Mouse (Mus musculus) CH12.LX (cell line): ENCODE results near the gene Syne3. TPM values are rescaled to one million over a fixed set of nuclear protein-coding genes. Genes with fewer than 3 reads are reported as not detected.

Experiments
- DNase-seq: peaks from one replicate; pipeline ENCODE4 v3.0.0-alpha.2; 2013; ENCODE audit errors: extremely low read depth
- H3K27ac ChIP-seq: 2 replicates; pipeline ENCODE4 v1.5.1; 2012; ENCODE audit warnings: low read depth, mild to moderate bottlenecking, control low read depth, moderate library complexity; ENCODE audit not compliant: insufficient read depth
- H3K27me3 ChIP-seq: replicated peaks from 2 replicates; pipeline ENCODE3; 2012; ENCODE audit warnings: inconsistent platforms
- H3K36me3 ChIP-seq, 2 experiments: replicated peaks in 1 of 2; 2 replicates each; pipeline versions ENCODE3 to v1.6.1; 2012; ENCODE audit warnings: inconsistent platforms in 1 of 2, low read length in 1 of 2, mild to moderate bottlenecking in 1 of 2, mixed read lengths in 1 of 2, moderate library complexity in 1 of 2; ENCODE audit not compliant: control insufficient read depth in 1 of 2, insufficient read depth in 1 of 2
- H3K4me1 ChIP-seq, 2 experiments: 2 replicates each; pipeline ENCODE4 v1.6.1; 2012; ENCODE audit warnings: inconsistent platforms in 1 of 2, moderate library complexity in 1 of 2; ENCODE audit not compliant: insufficient read depth in 2 of 2, control insufficient read depth in 1 of 2
- H3K4me2 ChIP-seq: 2 replicates; pipeline ENCODE4 v1.6.1; 2012; ENCODE audit warnings: low read depth, mild to moderate bottlenecking, control low read depth; ENCODE audit not compliant: poor library complexity, insufficient read depth, severe bottlenecking
- H3K4me3 ChIP-seq, 3 experiments: fragments of 150-350 bp in 1 of 3; sonication (generic) in 1 of 3; replicated peaks in 1 of 3; 2 replicates each; pipeline versions ENCODE3 to v1.5.1; 2011 to 2012; ENCODE audit warnings: low read depth in 2 of 3, low read length in 2 of 3, mild to moderate bottlenecking in 2 of 3, moderate library complexity in 2 of 3, control low read depth in 1 of 3, improper control_type of control experiment in 1 of 3, inconsistent platforms in 1 of 3, mixed read lengths in 1 of 3; ENCODE audit not compliant: poor library complexity in 1 of 3
- H3K79me2 ChIP-seq: replicated peaks from 2 replicates; pipeline ENCODE4 v1.6.1; 2012; ENCODE audit warnings: mild to moderate bottlenecking, moderate library complexity; ENCODE audit not compliant: control insufficient read depth, poor library complexity, insufficient read depth, severe bottlenecking; ENCODE audit errors: extremely low read depth
- H3K9ac ChIP-seq: 2 replicates; pipeline ENCODE4 v1.6.1; 2012; ENCODE audit warnings: low read depth, mild to moderate bottlenecking, control low read depth, moderate library complexity; ENCODE audit not compliant: insufficient read depth
- H3K9me3 ChIP-seq: replicated peaks from 2 replicates; pipeline ENCODE3; 2012; ENCODE audit warnings: low read length, inconsistent platforms, mixed read lengths
- BHLHE40 ChIP-seq: IDR thresholded peaks from 2 replicates; pipeline ENCODE4 v1.6.1; 2011; ENCODE audit warnings: mild to moderate bottlenecking, low read depth, low read length, improper control_type of control experiment
- CHD1 ChIP-seq: IDR thresholded peaks from 2 replicates; pipeline ENCODE4 v1.6.1; 2012; ENCODE audit warnings: low read depth, low read length, improper control_type of control experiment, inconsistent platforms
- CHD2 ChIP-seq: IDR thresholded peaks from 2 replicates; pipeline ENCODE4 v1.6.1; 2011; ENCODE audit warnings: low read length, improper control_type of control experiment
- CTCF ChIP-seq, 2 experiments: IDR thresholded peaks in 1 of 2; conservative IDR thresholded peaks in 1 of 2; 2 replicates each; pipeline ENCODE4 v1.5.1; 2011 to 2012; ENCODE audit warnings: low read depth in 2 of 2, low read length in 2 of 2, improper control_type of control experiment in 1 of 2, inconsistent platforms in 1 of 2, mild to moderate bottlenecking in 1 of 2, moderate library complexity in 1 of 2
- E2F4 ChIP-seq: IDR thresholded peaks from 2 replicates; pipeline ENCODE4 v1.6.1; 2011; ENCODE audit warnings: low read depth, low read length, improper control_type of control experiment; ENCODE audit not compliant: insufficient replicate concordance
- ELF1 ChIP-seq: IDR thresholded peaks from 2 replicates; pipeline ENCODE4 v1.6.1; 2014; ENCODE audit warnings: low read depth, mild to moderate bottlenecking, inconsistent platforms, low read length, improper control_type of control experiment
- EP300 ChIP-seq: IDR thresholded peaks from 2 replicates; pipeline ENCODE4 v1.6.1; 2011; ENCODE audit warnings: low read length, improper control_type of control experiment
- GABPA ChIP-seq: IDR thresholded peaks from 2 replicates; pipeline ENCODE4 v1.6.1; 2012; ENCODE audit warnings: low read depth, low read length, improper control_type of control experiment, inconsistent platforms; ENCODE audit not compliant: insufficient replicate concordance
- HCFC1 ChIP-seq: IDR thresholded peaks from 2 replicates; pipeline ENCODE4 v1.6.1; 2012; ENCODE audit warnings: low read depth, mild to moderate bottlenecking, inconsistent platforms, low read length, improper control_type of control experiment
- JUND ChIP-seq: conservative IDR thresholded peaks from 2 replicates; pipeline ENCODE4 v1.6.1; 2011; ENCODE audit warnings: low read depth, low read length, improper control_type of control experiment
- KAT2A ChIP-seq: IDR thresholded peaks from 2 replicates; pipeline ENCODE4 v1.6.1; 2012; ENCODE audit warnings: low read length, improper control_type of control experiment, inconsistent platforms; ENCODE audit not compliant: insufficient replicate concordance
- MAX ChIP-seq: IDR thresholded peaks from 2 replicates; pipeline ENCODE4 v1.6.1; 2011; ENCODE audit warnings: low read length, improper control_type of control experiment
- MEF2A ChIP-seq: IDR thresholded peaks from 2 replicates; pipeline ENCODE4 v1.6.1; 2014; ENCODE audit warnings: low read depth, mild to moderate bottlenecking, inconsistent platforms, low read length, improper control_type of control experiment, borderline replicate concordance
- MXI1 ChIP-seq: IDR thresholded peaks from 2 replicates; pipeline ENCODE4 v1.6.1; 2011; ENCODE audit warnings: mild to moderate bottlenecking, low read depth, low read length, improper control_type of control experiment
- NELFE ChIP-seq: IDR thresholded peaks from 2 replicates; pipeline ENCODE4 v1.6.1; 2011; ENCODE audit warnings: low read depth, low read length, improper control_type of control experiment
- NRF1 ChIP-seq: IDR thresholded peaks from 2 replicates; pipeline ENCODE4 v1.6.1; 2014; ENCODE audit warnings: low read depth, mild to moderate bottlenecking, inconsistent platforms, low read length, improper control_type of control experiment, moderate library complexity
- PAX5 ChIP-seq: IDR thresholded peaks from 2 replicates; pipeline ENCODE4 v1.6.1; 2012; ENCODE audit warnings: low read length, inconsistent platforms, mixed read lengths
- POLR2A ChIP-seq: IDR thresholded peaks from 2 replicates; pipeline ENCODE4 v1.6.1; 2011; ENCODE audit warnings: low read depth, mild to moderate bottlenecking, improper control_type of control experiment, low read length
- POLR2AphosphoS2 ChIP-seq: IDR thresholded peaks from 2 replicates; pipeline ENCODE4 v1.6.1; 2011; ENCODE audit warnings: low read depth, low read length, improper control_type of control experiment
- RCOR1 ChIP-seq: conservative IDR thresholded peaks from 2 replicates; pipeline ENCODE4 v1.6.1; 2012; ENCODE audit warnings: low read depth, mild to moderate bottlenecking, inconsistent platforms, low read length, improper control_type of control experiment
- SIN3A ChIP-seq: IDR thresholded peaks from 2 replicates; pipeline ENCODE4 v1.6.1; 2012; ENCODE audit warnings: low read length, improper control_type of control experiment, inconsistent platforms
- SMC3 ChIP-seq: IDR thresholded peaks from 2 replicates; pipeline ENCODE4 v1.6.1; 2011; ENCODE audit warnings: low read depth, low read length, improper control_type of control experiment
- UBTF ChIP-seq: IDR thresholded peaks from 2 replicates; pipeline ENCODE4 v1.6.1; 2012; ENCODE audit warnings: low read depth, mild to moderate bottlenecking, inconsistent platforms, low read length, improper control_type of control experiment, moderate library complexity
- USF2 ChIP-seq: conservative IDR thresholded peaks from 2 replicates; pipeline ENCODE4 v1.6.1; 2011; ENCODE audit warnings: low read depth, low read length, improper control_type of control experiment
- ZNF384 ChIP-seq: IDR thresholded peaks from 2 replicates; pipeline ENCODE4 v1.6.1; 2012; ENCODE audit warnings: low read depth, low read length, improper control_type of control experiment, inconsistent platforms
- dilution Hi-C: fragments of 300-500 bp; cut with MboI; formaldehyde crosslinking; loops from 2 replicates; pipeline ENCODE4 v1.14.3; 2020; ENCODE audit warnings: low sequenced_read_pairs; ENCODE audit not compliant: extremely low pct_unique_long_range_greater_than_20kb, extremely low pct_ligation_motif_present
- in situ Hi-C: fragments of 300-500 bp; cut with MboI; formaldehyde crosslinking; loops from 3 replicates; pipeline ENCODE4 v1.14.3; 2019; ENCODE audit warnings: low sequenced_read_pairs, low pct_ligation_motif_present, low pct_unique_long_range_greater_than_20kb, mixed read lengths
- polyA plus RNA-seq: library from polyadenylated mRNA; unstranded; fragments of >175 nt; gene quantifications from 2 replicates; pipeline ENCODE4 v1.2.1, GENCODE M21; 2012; ENCODE audit warnings: low read depth; ENCODE audit not compliant: insufficient read length
- total RNA-seq, 2 experiments: library from RNA; depleted of rRNA; stranded (reverse); fragments of 300-350 nt in 1 of 2; fragments of >200 nt in 1 of 2; gene quantifications; 2 replicates each; pipeline ENCODE4 v1.2.3; 2012 to 2014

The Syne3 gene
- total and polyA plus RNA-seq, 3 experiments: 5.3 to 18.7 (median 7.3) TPM

DNA sequence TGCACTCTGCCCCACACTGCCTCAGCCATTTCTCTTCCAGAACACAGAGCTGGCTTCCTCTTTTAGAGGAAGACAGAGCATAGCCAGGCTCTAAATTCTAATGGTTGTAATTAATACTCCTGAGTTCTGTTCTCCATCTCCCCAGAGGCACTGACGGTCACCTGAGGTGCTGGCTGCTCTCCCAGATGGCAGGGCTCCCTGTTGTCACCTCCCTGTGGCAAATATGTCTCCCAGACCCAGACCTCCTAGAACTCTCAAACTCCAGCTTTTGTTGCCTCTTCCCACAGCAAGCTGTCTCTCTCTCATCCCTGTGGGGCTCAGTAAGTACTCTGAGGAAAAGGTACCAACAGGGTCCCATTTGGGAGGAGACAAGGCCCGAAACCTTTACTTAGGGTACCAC is 23.6 kb downstream of the Syne3 start:
- no peak overlapping the region for H3K27ac ChIP-seq
- peaks cover 9 to 30% of the 10 kb centered on the region in 2 experiments for H3K4me1 ChIP-seq
- H3K79me2 ChIP-seq: peaks cover 4% of the 10 kb centered on the region
- H3K36me3 ChIP-seq: peaks cover 7 to 40% of the 10 kb centered on the region in 2 experiments
- H3K9ac ChIP-seq: no peak overlapping the region
- TF ChIP-seq GABPA (no peak), BHLHE40 (no peak), MEF2A (no peak), NRF1 (no peak), MAX (no peak), CHD1 (no peak), RCOR1 (no peak), POLR2AphosphoS2 (no peak), HCFC1 (no peak), E2F4 (no peak)
- TF ChIP-seq, all 38 proteins: peak for 0
- Histone ChIP-seq H3K27me3 (no peaks in the 10 kb centered on the region), H3K4me2 (no peak overlapping the region), H3K4me3 (no peak overlapping the region), H3K9me3 (peaks cover 2% of the 10 kb centered on the region)
- dilution Hi-C loops (no loop called here), in situ Hi-C loops (no loop called here)
- DNase-seq: no peak

- H3K36me3 ChIP-seq: peaks cover 7 to 40% of the 10 kb centered on the region in 2 experiments
- H3K9ac ChIP-seq: no peak overlapping the region
- H3K4me3 ChIP-seq: no peak overlapping the region
These were observed 24.5 kb downstream of the Syne3 start for GRCm38 (mm10) chr12:104985088-104985487.

GRCm38 (mm10) chr12:104983476-104983875 is 26.1 kb downstream of the Syne3 start:
- no peak for TF ChIP-seq MXI1
- no peak for TF ChIP-seq PAX5
- TF ChIP-seq POLR2A: no peak
- no peak for TF ChIP-seq ELF1
- no peak for TF ChIP-seq SMC3
- TF ChIP-seq KAT2A: no peak
- no peak for TF ChIP-seq NELFE
- no peak for TF ChIP-seq SIN3A
- TF ChIP-seq NRF1: no peak
- no peak for TF ChIP-seq CHD1
- no peak for TF ChIP-seq CTCF (conservative IDR thresholded peaks at IDR 0.05 in 1 of 2, IDR thresholded peaks at IDR 0.05 in 1 of 2; ENCODE audit: low read depth in 2 of 2, low read length in 2 of 2)
- TF ChIP-seq RCOR1: no peak
- TF ChIP-seq UBTF: no peak
- TF ChIP-seq CHD2: no peak
- TF ChIP-seq ZNF384: no peak
- TF ChIP-seq JUND: no peak
- no peak for TF ChIP-seq USF2
- H3K36me3 ChIP-seq: peaks cover 9 to 50% of the 10 kb centered on the region in 2 experiments
- no peak overlapping the region for H3K4me2 ChIP-seq
- dilution Hi-C loops: no loop called here
- no peak overlapping the region for H3K27ac ChIP-seq
- H3K9me3 ChIP-seq: peaks cover 2% of the 10 kb centered on the region
- no peaks in the 10 kb centered on the region for H3K27me3 ChIP-seq
- in situ Hi-C loops: no loop called here
- H3K79me2 ChIP-seq: peaks cover under 1% of the 10 kb centered on the region; the same call in 1 of the 2 replicates
- H3K9ac ChIP-seq: no peak overlapping the region
- no peak overlapping the region for H3K4me3 ChIP-seq
- peaks cover 2 to 14% of the 10 kb centered on the region in 2 experiments; a peak in 2 of 4 replicates for H3K4me1 ChIP-seq
- DNase-seq: no peak

More at GRCm38 (mm10) chr12:104985088-104985487, 24.5 kb downstream of the Syne3 start:
- peaks cover 4 to 21% of the 10 kb centered on the region in 2 experiments; a peak in 2 of 4 replicates for H3K4me1 ChIP-seq
- H3K4me2 ChIP-seq: no peak overlapping the region
- H3K27ac ChIP-seq: no peak overlapping the region
- H3K79me2 ChIP-seq: peaks cover 4% of the 10 kb centered on the region
- TF ChIP-seq CTCF (conservative IDR thresholded peaks at IDR 0.05 in 1 of 2, IDR thresholded peaks at IDR 0.05 in 1 of 2; ENCODE audit: low read depth in 2 of 2, low read length in 2 of 2): peak in 1 of 2 experiments; percentile 38; a peak in 3 of 4 replicates
- TF ChIP-seq EP300: no peak
- TF ChIP-seq SMC3: peak; percentile 22
- TF ChIP-seq, all 38 proteins: peak for 2
- Histone ChIP-seq H3K9me3 (peaks cover 2% of the 10 kb centered on the region), H3K27me3 (no peaks in the 10 kb centered on the region)
- in situ Hi-C loops: no loop called here
- no peak for DNase-seq
- dilution Hi-C loops: no loop called here
